Mouse (Mus musculus) cerebellum, adult 8-10 months (tissue): ENCODE data around the gene Nusap1.
A peak's percentile ranks its signal among the peaks of the same experiment; 100 is the strongest.
"Not testable (repeated sequence)": the region's sequence is repeated elsewhere in the genome, so short reads cannot be mapped to it uniquely, and the experiment has no call there.

Experiments used
- DNase-seq: peaks from one replicate; pipeline ENCODE4 v3.0.0; 2022

Gene Nusap1

GRCm38 (mm10) chr2:119618199-119618982 is at the start of gene Nusap1, which contains the start of gene Oip5:
Gene Nusap1 (plus strand): TSS chr2:119618298.
Gene Oip5 (minus strand): TSS chr2:119618469.
- DNase-seq: peak; percentile 87

- DNase-seq: no peak
These were observed 45.6 kb upstream of the Nusap1 start for GRCm38 (mm10) chr2:119572471-119572870.

- no peak for DNase-seq
These were observed 36.5 kb upstream of the Nusap1 start for GRCm38 (mm10) chr2:119581571-119581970.

GRCm38 (mm10) chr2:119583439-119583838 is 34.7 kb upstream of the Nusap1 start:
- DNase-seq: no peak

- no peak for DNase-seq
These were observed 33.8 kb upstream of the Nusap1 start for GRCm38 (mm10) chr2:119584282-119584681.

GRCm38 (mm10) chr2:119587383-119587782 is 30.7 kb upstream of the Nusap1 start:
- peak; percentile 28 for DNase-seq

- DNase-seq: no peak
These were observed 26.9 kb upstream of the Nusap1 start for GRCm38 (mm10) chr2:119591247-119591646.

GRCm38 (mm10) chr2:119593765-119594112 is 24.4 kb upstream of the Nusap1 start:
- no peak for DNase-seq

DNA sequence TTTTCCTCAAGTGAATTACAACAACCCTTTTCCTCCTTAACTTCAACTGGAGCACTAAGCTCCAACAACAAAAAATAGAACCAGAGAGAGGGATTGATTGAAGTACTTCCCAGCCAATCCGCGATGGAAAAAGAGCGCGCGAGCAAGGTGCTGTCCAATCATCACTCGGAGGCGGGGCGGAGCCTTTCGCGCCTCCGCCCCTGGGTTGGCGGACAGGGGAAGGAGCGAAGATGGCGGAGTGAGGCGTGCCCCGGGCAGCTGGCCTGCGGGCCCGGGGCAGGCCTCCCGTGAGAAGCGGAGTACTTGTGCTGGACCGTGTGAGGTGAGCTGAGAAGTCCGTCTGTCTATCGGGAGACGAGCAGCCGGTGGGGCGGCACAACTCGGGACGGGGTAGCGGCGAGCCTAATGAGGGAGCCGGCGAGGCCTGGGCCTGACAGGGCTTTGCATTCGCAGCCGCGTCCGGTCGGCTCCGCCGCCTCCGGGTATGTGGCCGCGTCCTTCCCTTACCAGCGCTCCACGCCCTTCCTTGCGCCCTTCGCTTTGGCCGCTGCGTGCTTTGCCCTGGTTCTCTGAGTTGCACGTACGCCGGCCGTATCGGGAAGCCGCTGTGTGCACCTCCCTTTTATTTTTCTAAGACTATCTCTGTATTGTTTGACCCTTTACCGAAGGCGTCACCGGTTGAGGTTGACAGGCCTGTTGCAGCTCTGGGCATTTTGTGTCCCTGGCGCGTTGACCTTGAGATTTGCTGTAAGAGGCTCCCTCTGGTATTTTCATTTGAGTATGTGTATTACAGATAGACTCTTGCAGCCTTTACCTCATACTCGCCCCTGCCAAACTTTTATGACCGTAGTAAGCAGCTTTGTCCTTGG is 23.8 kb upstream of the Nusap1 start:
- DNase-seq: peak; percentile 98

DNA sequence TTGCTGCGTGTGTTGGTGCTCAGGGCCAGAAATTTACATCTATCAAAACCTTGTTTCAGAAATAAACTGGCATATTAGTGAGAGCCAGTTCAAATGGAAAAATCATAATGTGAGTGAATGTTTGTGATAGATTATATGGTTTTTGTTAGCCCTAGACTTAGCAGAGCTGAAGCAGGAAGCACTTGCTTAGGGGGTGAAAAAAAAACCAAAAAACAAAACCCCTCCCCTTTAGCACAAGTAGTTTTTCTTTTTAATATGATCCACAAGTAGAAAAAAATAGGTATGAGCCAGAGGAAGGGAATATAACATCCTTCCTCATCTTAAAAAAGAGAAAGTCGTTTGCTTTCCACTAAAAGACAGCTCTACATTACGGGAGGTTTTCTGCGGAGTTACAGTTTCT is 22.8 kb upstream of the Nusap1 start:
- DNase-seq: no peak

DNA sequence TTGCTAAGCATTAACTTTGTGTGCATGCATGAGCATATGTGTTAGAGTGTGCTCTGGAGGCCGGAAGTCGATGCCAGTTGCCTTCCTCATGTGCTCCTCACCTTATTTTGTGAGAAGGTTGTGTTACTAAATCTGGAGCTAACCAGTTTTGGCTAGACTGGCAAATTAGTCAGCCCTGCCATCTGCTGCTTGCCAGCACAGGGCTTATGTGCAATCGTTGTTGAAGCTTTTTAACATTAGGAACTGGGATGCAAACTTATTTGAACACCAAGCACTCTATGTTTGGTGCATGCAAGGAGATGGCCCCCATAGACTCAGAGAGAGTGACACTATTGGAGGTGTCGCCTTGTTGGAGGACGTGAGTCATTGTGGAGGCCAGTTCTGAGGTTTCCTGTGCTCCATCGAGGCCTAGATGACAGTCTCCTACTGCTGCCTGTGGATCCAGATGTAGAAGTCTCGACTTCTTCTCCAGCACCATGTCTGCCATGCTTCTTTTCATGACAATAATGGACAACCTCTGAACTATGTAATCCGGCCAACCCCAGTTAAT is 21.2 kb upstream of the Nusap1 start:
- peak; percentile 33 for DNase-seq

DNA sequence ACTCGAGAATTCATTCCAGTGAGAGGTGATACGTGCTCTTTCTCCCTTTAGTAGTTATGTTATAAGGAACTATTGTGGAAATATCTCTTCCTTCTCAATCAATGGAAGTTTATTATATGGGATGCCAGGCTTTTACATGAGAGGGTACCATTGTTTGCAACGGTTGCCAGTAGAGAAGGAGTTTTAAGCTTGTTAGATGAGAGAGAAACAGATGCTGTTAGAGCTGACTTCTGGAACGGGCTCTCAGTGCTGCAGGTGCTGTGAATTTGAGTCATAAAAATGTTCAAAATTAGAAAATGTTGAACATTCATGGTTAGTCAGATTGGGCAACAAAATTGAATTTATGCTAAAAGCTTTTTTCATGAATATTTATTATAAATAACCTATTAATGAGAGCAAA is 17.1 kb upstream of the Nusap1 start:
- no peak for DNase-seq

DNA sequence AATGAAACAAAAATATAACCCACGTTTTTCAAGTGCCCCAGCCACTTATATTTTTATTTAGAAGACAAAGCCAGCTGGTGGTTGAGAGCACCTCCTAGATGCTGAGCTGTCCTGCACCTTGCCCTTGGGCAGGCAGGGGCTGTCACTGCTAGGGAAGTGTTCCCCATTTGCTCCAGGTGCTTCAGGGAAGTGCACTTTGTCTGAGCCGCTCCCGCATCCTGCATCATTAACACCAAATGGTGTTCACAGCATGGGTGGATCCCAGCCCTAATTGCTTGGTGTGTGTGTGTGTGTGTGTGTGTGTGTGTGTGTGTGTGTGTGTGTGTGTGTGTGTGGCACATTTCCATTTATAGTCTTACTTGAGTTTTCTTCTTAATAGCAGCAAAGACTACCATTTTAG is 16.5 kb upstream of the Nusap1 start:
- DNase-seq: not testable (repeated sequence)

GRCm38 (mm10) chr2:119602488-119602887 is 15.6 kb upstream of the Nusap1 start:
- DNase-seq: no peak

- DNase-seq: no peak
These were observed 14.2 kb upstream of the Nusap1 start for GRCm38 (mm10) chr2:119603909-119604308.

GRCm38 (mm10) chr2:119605361-119605973 is 12.6 kb upstream of the Nusap1 start:
- no peak for DNase-seq

GRCm38 (mm10) chr2:119607023-119607422 is 11.1 kb upstream of the Nusap1 start:
- DNase-seq: no peak

DNA sequence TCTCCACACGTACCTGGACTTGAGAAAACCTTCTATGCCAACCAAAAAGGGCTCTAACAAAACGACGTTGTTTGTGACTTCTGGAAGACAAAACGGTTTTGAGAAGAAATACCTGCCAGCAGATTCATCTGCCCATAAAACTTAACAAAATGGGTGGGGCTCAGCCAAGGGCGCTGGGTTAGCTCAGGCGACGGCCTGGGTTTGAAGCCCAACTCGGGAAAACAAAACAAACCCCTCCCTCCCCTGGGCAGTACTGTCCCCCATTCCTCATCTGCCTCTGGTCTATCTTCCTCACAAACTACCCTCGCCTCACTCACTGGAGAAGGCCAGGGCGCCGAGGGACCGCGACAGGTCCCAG is 278 bp upstream of the Nusap1 start:
- DNase-seq: no peak

GRCm38 (mm10) chr2:119619002-119619401 is 904 bp downstream of the Nusap1 start:
- not testable (repeated sequence) for DNase-seq

DNA sequence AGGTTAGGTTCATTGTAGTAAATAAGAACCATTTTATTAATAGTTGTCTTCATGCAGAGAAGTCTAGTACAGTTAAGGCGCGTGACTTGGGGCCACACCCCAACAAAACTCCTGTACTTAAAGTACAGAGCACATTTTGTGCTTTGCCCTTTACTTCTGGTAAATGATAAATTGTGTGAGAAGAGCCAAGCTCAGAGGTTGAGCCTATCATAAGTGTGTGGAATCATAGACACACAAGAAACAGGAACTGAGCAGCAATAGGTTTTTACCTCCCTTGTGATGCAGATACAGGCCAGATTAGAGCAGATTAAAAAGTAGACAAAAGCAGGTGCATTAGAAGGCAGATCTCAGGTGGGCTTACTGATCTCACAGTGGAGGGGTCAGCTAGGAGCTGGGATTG is 3.2 kb downstream of the Nusap1 start:
- no peak for DNase-seq

GRCm38 (mm10) chr2:119636781-119637180 is 18.7 kb downstream of the Nusap1 start:
- DNase-seq: no peak

GRCm38 (mm10) chr2:119641214-119641912 is 23.3 kb downstream of the Nusap1 start:
- no peak for DNase-seq

DNA sequence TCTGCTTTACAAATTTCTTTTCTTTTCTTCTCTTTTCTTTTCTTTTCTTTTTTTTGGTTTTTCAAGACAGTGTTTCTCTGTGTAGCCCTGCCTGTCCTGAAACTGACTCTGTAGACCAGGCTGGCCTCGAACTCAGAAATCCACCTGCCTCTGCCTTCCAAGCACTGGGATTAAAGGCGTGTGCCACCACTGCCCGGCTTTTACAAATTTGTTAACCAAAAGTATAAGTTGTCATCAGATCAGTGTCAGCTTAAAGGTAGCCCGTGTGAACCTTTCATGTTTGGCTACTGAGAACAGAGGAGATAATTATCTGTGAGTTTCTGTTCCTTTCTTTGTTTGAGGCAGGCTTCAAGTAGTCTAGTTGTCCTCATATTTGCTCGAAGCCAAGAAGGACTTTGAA is 26.2 kb downstream of the Nusap1 start:
- no peak for DNase-seq
